Mouse (Mus musculus): ENCODE data around the gene Bpnt1. TPM values are rescaled to one million over a fixed set of nuclear protein-coding genes. Genes with fewer than 3 reads are reported as not detected.

The Bpnt1 gene
- polyA plus RNA-seq, 1 experiment from 2014 or later, result 53.2 TPM

GRCm38 (mm10) chr1:185362677-185363520 lies 30.9 kb downstream of the Bpnt1 start, which contains the start of gene Eprs:
Gene Eprs, plus strand, starts transcription at chr1:185363044.
- ATAC-seq (replicated peaks; ENCODE audit: low FRiP score), result peak; percentile 95
- H3K9me3 ChIP-seq (replicated peaks), result no peaks in the 10 kb centered on the region
- H3K4me3 ChIP-seq (replicated peaks), result peak within 1 kb of the TSS; percentile 76
- H3K9ac ChIP-seq, result peak within 1 kb of the TSS; percentile 86
- WGBS, result under 1% methylated on average over 77 of the region's 92 CpGs
- no peaks in the 10 kb centered on the region for H3K27me3 ChIP-seq
- peak within 1 kb of the TSS; percentile 91 for H3K27ac ChIP-seq
- H3K4me1 ChIP-seq, result peaks cover 27% of the 10 kb centered on the region
- H3K4me2 ChIP-seq, result peak within 1 kb of the TSS; percentile 80
- peaks cover 19% of the 10 kb centered on the region; the same call in 1 of the 2 replicates for H3K36me3 ChIP-seq

- Histone ChIP-seq H3K9me3 (replicated peaks) (no peaks in the 10 kb centered on the region), H3K27ac (peak overlapping the region; percentile 91), H3K27me3 (no peaks in the 10 kb centered on the region), H3K4me2 (peak overlapping the region; percentile 80), H3K4me1 (peaks cover 27% of the 10 kb centered on the region), H3K9ac (peak overlapping the region; percentile 86), H3K4me3 (replicated peaks) (peak overlapping the region; percentile 76), H3K36me3 (peaks cover 19% of the 10 kb centered on the region; the same call in 1 of the 2 replicates)
- peak; percentile 61; the same call in 1 of the 2 replicates for ATAC-seq (replicated peaks; ENCODE audit: low FRiP score)
- WGBS, result 3% methylated on average over 22 of the region's 22 CpGs
Observed at GRCm38 (mm10) chr1:185363526-185364182, 31.7 kb downstream of the Bpnt1 start.

DNA sequence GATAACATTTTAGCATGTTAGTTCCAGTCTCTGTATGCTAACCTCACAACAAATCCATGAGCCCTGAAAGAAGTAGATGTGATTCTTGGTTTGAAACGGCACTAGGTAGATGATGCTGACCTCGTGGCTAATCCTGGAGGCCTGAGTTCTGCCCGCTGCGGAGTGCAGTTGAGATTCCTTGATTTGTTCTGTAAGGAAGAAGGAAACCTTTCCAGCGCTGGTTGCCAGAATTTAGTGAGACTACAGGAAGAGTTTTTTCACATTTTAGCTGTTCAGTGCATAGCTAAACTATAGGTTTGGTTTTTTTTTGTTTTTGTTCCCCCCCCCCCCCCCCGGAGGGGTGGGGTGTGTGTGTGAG lies 32.2 kb downstream of the Bpnt1 start:
- H3K27ac ChIP-seq, result no peak overlapping the region
- H3K4me1 ChIP-seq, result peaks cover 27% of the 10 kb centered on the region
- WGBS, result 32% methylated on average over 6 of the region's 6 CpGs
- no peak for ATAC-seq (replicated peaks; ENCODE audit: low FRiP score)
- H3K27me3 ChIP-seq, result no peaks in the 10 kb centered on the region
- peak overlapping the region; percentile 80 for H3K4me2 ChIP-seq
- no peaks in the 10 kb centered on the region for H3K9me3 ChIP-seq (replicated peaks)
- H3K36me3 ChIP-seq, result peaks cover 23% of the 10 kb centered on the region
- peak overlapping the region; percentile 76 for H3K4me3 ChIP-seq (replicated peaks)
- peak overlapping the region; percentile 86; the same call in 1 of the 2 replicates for H3K9ac ChIP-seq

GRCm38 (mm10) chr1:185367383-185367782 lies 35.4 kb downstream of the Bpnt1 start:
- Histone ChIP-seq H3K4me3 (replicated peaks) (no peak overlapping the region), H3K9ac (no peak overlapping the region), H3K9me3 (replicated peaks) (no peaks in the 10 kb centered on the region), H3K27me3 (no peaks in the 10 kb centered on the region), H3K4me1 (peaks cover 23% of the 10 kb centered on the region), H3K27ac (no peak overlapping the region), H3K4me2 (no peak overlapping the region), H3K36me3 (peaks cover 46% of the 10 kb centered on the region)
- ATAC-seq (replicated peaks; ENCODE audit: low FRiP score), result no peak
- 86% methylated on average over 6 of the region's 6 CpGs for WGBS

GRCm38 (mm10) chr1:185369979-185370378 lies 38.0 kb downstream of the Bpnt1 start:
- 87% methylated on average over 6 of the region's 6 CpGs for WGBS

GRCm38 (mm10) chr1:185376390-185376789 lies 44.4 kb downstream of the Bpnt1 start:
- ATAC-seq (replicated peaks; ENCODE audit: low FRiP score), result no peak
- Histone ChIP-seq H3K9me3 (replicated peaks) (no peaks in the 10 kb centered on the region), H3K4me1 (no peaks in the 10 kb centered on the region), H3K27me3 (no peaks in the 10 kb centered on the region), H3K36me3 (peaks cover 95% of the 10 kb centered on the region), H3K27ac (no peak overlapping the region), H3K9ac (no peak overlapping the region), H3K4me2 (no peak overlapping the region), H3K4me3 (replicated peaks) (no peak overlapping the region)

More at GRCm38 (mm10) chr1:185369979-185370378, 38.0 kb downstream of the Bpnt1 start:
- Histone ChIP-seq H3K4me3 (replicated peaks) (no peak overlapping the region), H3K9me3 (replicated peaks) (no peaks in the 10 kb centered on the region), H3K27ac (no peak overlapping the region), H3K27me3 (no peaks in the 10 kb centered on the region), H3K36me3 (peaks cover 70% of the 10 kb centered on the region), H3K4me1 (peaks cover 12% of the 10 kb centered on the region), H3K4me2 (no peak overlapping the region), H3K9ac (no peak overlapping the region)
- ATAC-seq (replicated peaks; ENCODE audit: low FRiP score), result 0 out of 2 replicates have a peak, but pooled peaks have one; percentile 52

- Histone ChIP-seq H3K27ac (no peak overlapping the region), H3K4me3 (replicated peaks) (no peak overlapping the region), H3K4me2 (no peak overlapping the region), H3K4me1 (no peaks in the 10 kb centered on the region), H3K9me3 (replicated peaks) (no peaks in the 10 kb centered on the region), H3K27me3 (no peaks in the 10 kb centered on the region), H3K36me3 (peaks cover 94% of the 10 kb centered on the region), H3K9ac (no peak overlapping the region)
- 92% methylated on average over 2 of the region's 2 CpGs for WGBS
- no peak for ATAC-seq (replicated peaks; ENCODE audit: low FRiP score)
Observed at GRCm38 (mm10) chr1:185377429-185377828, 45.5 kb downstream of the Bpnt1 start.

- no peaks in the 10 kb centered on the region for H3K9me3 ChIP-seq (replicated peaks)
- H3K4me1 ChIP-seq, result no peaks in the 10 kb centered on the region
- 91% methylated on average over 5 of the region's 5 CpGs for WGBS
- peaks cover 89% of the 10 kb centered on the region for H3K36me3 ChIP-seq
- no peak for ATAC-seq (replicated peaks; ENCODE audit: low FRiP score)
- H3K4me3 ChIP-seq (replicated peaks), result no peak overlapping the region
- H3K9ac ChIP-seq, result no peak overlapping the region
- no peaks in the 10 kb centered on the region for H3K27me3 ChIP-seq
- H3K27ac ChIP-seq, result no peak overlapping the region
- no peak overlapping the region for H3K4me2 ChIP-seq
Observed at GRCm38 (mm10) chr1:185401615-185402014, 69.7 kb downstream of the Bpnt1 start.

- Histone ChIP-seq H3K9me3 (replicated peaks) (no peaks in the 10 kb centered on the region), H3K4me1 (no peaks in the 10 kb centered on the region), H3K27me3 (no peaks in the 10 kb centered on the region), H3K4me2 (no peak overlapping the region), H3K4me3 (replicated peaks) (no peak overlapping the region), H3K9ac (no peak overlapping the region), H3K36me3 (peaks cover 91% of the 10 kb centered on the region), H3K27ac (no peak overlapping the region)
- WGBS, result 44% methylated on average over 2 of the region's 2 CpGs
- no peak for ATAC-seq (replicated peaks; ENCODE audit: low FRiP score)
Observed at GRCm38 (mm10) chr1:185404021-185404420, 72.1 kb downstream of the Bpnt1 start.

- Histone ChIP-seq H3K4me1 (no peaks in the 10 kb centered on the region), H3K27me3 (no peaks in the 10 kb centered on the region), H3K36me3 (peaks cover 90% of the 10 kb centered on the region), H3K4me2 (no peak overlapping the region), H3K4me3 (replicated peaks) (no peak overlapping the region), H3K9ac (no peak overlapping the region), H3K27ac (no peak overlapping the region), H3K9me3 (replicated peaks) (no peaks in the 10 kb centered on the region)
- 90% methylated on average over 10 of the region's 10 CpGs for WGBS
- no peak for ATAC-seq (replicated peaks; ENCODE audit: low FRiP score)
Observed at GRCm38 (mm10) chr1:185405921-185406320, 74.0 kb downstream of the Bpnt1 start.
